Mouse (Mus musculus) ES-E14 (cell line): ENCODE measurements around the gene Nhs.

Experiments
- HCFC1 ChIP-seq: IDR thresholded peaks from 2 replicates; pipeline ENCODE4 v1.6.1; 2012; ENCODE audit warnings: low read length, inconsistent platforms, borderline replicate concordance; ENCODE audit not compliant: insufficient read depth
- MAFK ChIP-seq: IDR thresholded peaks from 2 replicates; pipeline ENCODE4 v1.6.1; 2014; ENCODE audit warnings: mild to moderate bottlenecking, low read depth, low read length, inconsistent platforms; ENCODE audit not compliant: insufficient read depth
- ZC3H11A ChIP-seq: IDR thresholded peaks from 2 replicates; pipeline ENCODE4 v1.6.1; 2012; ENCODE audit warnings: low read depth, mild to moderate bottlenecking, inconsistent platforms, low read length, borderline replicate concordance

GRCm38 (mm10) chrX:161925973-161926682 is 233.4 kb downstream of the Nhs start:
- TF ChIP-seq MAFK (peak; percentile 63), HCFC1 (no peak), ZC3H11A (no peak)
